Mouse (Mus musculus): Measurements from ENCODE around the gene Rnase11.

- no peak for TF ChIP-seq MEF2A (IDR thresholded peaks at IDR 0.05; ENCODE audit: extremely low read depth, insufficient replicate concordance, low read depth, low read length, poor library complexity, severe bottlenecking)
- no peak for TF ChIP-seq CTCF (IDR thresholded peaks at IDR 0.05 in 2 of 3, conservative IDR thresholded peaks at IDR 0.05 in 1 of 3; ENCODE audit: control insufficient read depth in 1 of 3, insufficient read depth in 1 of 3, low read depth in 2 of 3, low read length in 3 of 3, poor library complexity in 1 of 3, severe bottlenecking in 1 of 3)
- no peak for TF ChIP-seq TAL1 (IDR thresholded peaks at IDR 0.05; ENCODE audit: low read length)
- TF ChIP-seq POLR2A (IDR thresholded peaks at IDR 0.05; ENCODE audit: control insufficient read depth in 1 of 2, insufficient read depth in 1 of 2, low read depth in 1 of 2, low read length in 2 of 2, poor library complexity in 1 of 2) = no peak
Measured at GRCm38 (mm10) chr14:51017256-51017655, 32.7 kb downstream of the Rnase11 start.

Data from MEL (cell line).